Mouse (Mus musculus) testis, adult 2 months (tissue): ENCODE measurements at regions not wholly inside any gene's neighbourhood (a gene's known extent, or its start where the extent isn't known, plus 50 kb on each side); places are given as distances from the start of the nearest gene placed in this dataset.

Source experiments
- CTCF ChIP-seq: fragments of 200-500 bp; IDR thresholded peaks from 2 replicates; pipeline ENCODE4 v1.5.1; 2012; ENCODE audit warnings: low read depth, mild to moderate bottlenecking, inconsistent platforms, low read length, moderate library complexity; ENCODE audit not compliant: control insufficient read depth, insufficient read depth, insufficient replicate concordance
- POLR2A ChIP-seq: fragments of 200-500 bp; IDR thresholded peaks from 2 replicates; pipeline ENCODE4 v1.6.1; 2012; ENCODE audit warnings: low read depth, mild to moderate bottlenecking, inconsistent platforms, low read length, moderate library complexity; ENCODE audit not compliant: control insufficient read depth

- TF ChIP-seq POLR2A (no peak), CTCF (no peak)
Observed at GRCm38 (mm10) chr1:133520652-133521051, 89.4 kb downstream of the Snrpe start.
